Comparison of ENCODE assay signal across 19 mouse cellular contexts in genomic region chr9:34663412-34663811, GRCm38 (mm10).
DNase-seq lines count a peak whose midpoint lies in the region; ATAC-seq and TF ChIP-seq lines count a peak whose summit lies in the region.
"Had no signal": no experiment of that assay in that cellular context is flagged by ENCODE, and none has a peak within 500 bp of the region (broad histone marks: within the 10 kb centered on the region; RNA-seq: fewer than 3 reads in every experiment).

No protein-coding gene starts in this region.

- peak; percentile 16 for DNase-seq in embryonic facial prominence, embryonic 14.5 days (ENCODE audit: low spot score)
- no peak for DNase-seq in embryonic facial prominence, embryonic 10.5 days (ENCODE audit: low spot score)
- peak; percentile 9 to 10 for DNase-seq in kidney, postnatal 4 days
- no peak for DNase-seq in kidney, adult 9 months
- peak; percentile 31 for DNase-seq in brain, embryonic 14.5 days (ENCODE audit: low read depth)
- peak; percentile 55 for DNase-seq in hindbrain, postnatal 0 days (ENCODE audit: low spot score)
- DNase-seq: adrenal gland, adult 8-10 months; B cell, adult 2 months; cerebellum, adult 11-12 months; spleen, adult 18-20 months; thymus, adult 18-20 months had no signal

- H3K36me3 ChIP-seq in embryonic facial prominence, embryonic 14.5 days (ENCODE audit: control insufficient read depth, insufficient read depth, low read length) = no peaks in the 10 kb centered on the region
- H3K36me3 ChIP-seq in embryonic facial prominence, embryonic 10.5 days (replicated peaks) = no peaks in the 10 kb centered on the region
- no peaks in the 10 kb centered on the region for H3K36me3 ChIP-seq in hindbrain, postnatal 0 days (ENCODE audit: insufficient read depth, low read length)
- H3K36me3 ChIP-seq in intestine, embryonic 16.5 days (ENCODE audit: control insufficient read depth, insufficient read depth, low read length) = no peaks in the 10 kb centered on the region
- H3K36me3 ChIP-seq: liver, embryonic 15.5 days had no signal

- no peak for TF ChIP-seq POLR2A in brain, embryonic 14.5 days (IDR thresholded peaks at IDR 0.05; ENCODE audit: borderline replicate concordance, extremely low read depth, insufficient read depth, insufficient read length, poor library complexity, severe bottlenecking)

- H3K9me3 ChIP-seq in embryonic facial prominence, embryonic 14.5 days (ENCODE audit: control insufficient read depth, low read length) = no peaks in the 10 kb centered on the region
- no peaks in the 10 kb centered on the region for H3K9me3 ChIP-seq in embryonic facial prominence, embryonic 10.5 days
- H3K9me3 ChIP-seq in hindbrain, postnatal 0 days (ENCODE audit: low read length) = no peaks in the 10 kb centered on the region
- H3K9me3 ChIP-seq in intestine, embryonic 16.5 days (ENCODE audit: control insufficient read depth, low read length) = no peaks in the 10 kb centered on the region
- H3K9me3 ChIP-seq: forebrain, embryonic 13.5 days; liver, embryonic 15.5 days had no signal

- H3K9ac ChIP-seq in embryonic facial prominence, embryonic 14.5 days (ENCODE audit: low read depth, low read length) = no peak overlapping the region
- H3K9ac ChIP-seq in hindbrain, postnatal 0 days (replicated peaks; ENCODE audit: low read length) = no peak overlapping the region
- H3K9ac ChIP-seq in intestine, embryonic 16.5 days (ENCODE audit: low read depth, low read length) = no peak overlapping the region
- H3K9ac ChIP-seq: forebrain, embryonic 13.5 days; liver, embryonic 15.5 days had no signal

- no peak for TF ChIP-seq CTCF in brain, embryonic 14.5 days (IDR thresholded peaks at IDR 0.05; ENCODE audit: borderline replicate concordance, extremely low read depth, insufficient read depth, insufficient read length)
- TF ChIP-seq CTCF in hindbrain, postnatal 0 days (IDR thresholded peaks at IDR 0.05; ENCODE audit: low read depth) = no peak

- WGBS in embryonic facial prominence, embryonic 14.5 days = 43% methylated on average over 6 of the region's 6 CpGs
- 57% methylated on average over 6 of the region's 6 CpGs for WGBS in embryonic facial prominence, embryonic 10.5 days
- 35% methylated on average over 6 of the region's 6 CpGs for WGBS in hindbrain, postnatal 0 days
- WGBS in intestine, embryonic 16.5 days = 52% methylated on average over 6 of the region's 6 CpGs

- no peak overlapping the region for H3K27ac ChIP-seq in embryonic facial prominence, embryonic 14.5 days (replicated peaks; ENCODE audit: low read depth, low read length)
- H3K27ac ChIP-seq in embryonic facial prominence, embryonic 10.5 days (replicated peaks) = no peak overlapping the region
- H3K27ac ChIP-seq in hindbrain, postnatal 0 days = no peak overlapping the region
- H3K27ac ChIP-seq in intestine, embryonic 16.5 days (ENCODE audit: low read length) = no peak overlapping the region
- H3K27ac ChIP-seq: forebrain, embryonic 13.5 days; layer of hippocampus, adult 2 months; left cerebral cortex, adult 2 months; liver, embryonic 15.5 days had no signal

- H3K27me3 ChIP-seq in embryonic facial prominence, embryonic 14.5 days (replicated peaks; ENCODE audit: control insufficient read depth, insufficient read depth, low read length) = no peaks in the 10 kb centered on the region
- no peaks in the 10 kb centered on the region for H3K27me3 ChIP-seq in embryonic facial prominence, embryonic 10.5 days (replicated peaks; ENCODE audit: low read depth, poor library complexity, severe bottlenecking)
- no peaks in the 10 kb centered on the region for H3K27me3 ChIP-seq in hindbrain, postnatal 0 days (ENCODE audit: insufficient read depth, low read length)
- H3K27me3 ChIP-seq in intestine, embryonic 16.5 days (replicated peaks; ENCODE audit: control insufficient read depth, insufficient read depth, low read length) = no peaks in the 10 kb centered on the region
- H3K27me3 ChIP-seq: liver, embryonic 15.5 days had no signal

- H3K4me3 ChIP-seq in embryonic facial prominence, embryonic 14.5 days (ENCODE audit: low read depth, low read length) = no peak overlapping the region
- H3K4me3 ChIP-seq in embryonic facial prominence, embryonic 10.5 days = no peak overlapping the region
- no peak overlapping the region for H3K4me3 ChIP-seq in hindbrain, postnatal 0 days (ENCODE audit: low read length)
- no peak overlapping the region for H3K4me3 ChIP-seq in intestine, embryonic 16.5 days (ENCODE audit: low read length)
- H3K4me3 ChIP-seq: forebrain, embryonic 13.5 days; layer of hippocampus, adult 2 months; left cerebral cortex, adult 2 months; liver, embryonic 15.5 days; myocyte had no signal

- ATAC-seq in embryonic facial prominence, embryonic 14.5 days (ENCODE audit: low read depth) = no peak
- peak; percentile 70 for ATAC-seq in hindbrain, postnatal 0 days
- ATAC-seq in intestine, embryonic 16.5 days = no peak
- ATAC-seq: forebrain, embryonic 13.5 days; intestine, postnatal 0 days; lung, postnatal 0 days had no signal

- H3K4me1 ChIP-seq in embryonic facial prominence, embryonic 14.5 days (ENCODE audit: control insufficient read depth, insufficient read depth, low read length) = no peaks in the 10 kb centered on the region
- H3K4me1 ChIP-seq in embryonic facial prominence, embryonic 10.5 days = peaks cover 4% of the 10 kb centered on the region
- peaks cover 7% of the 10 kb centered on the region; the same call in 1 of the 2 replicates for H3K4me1 ChIP-seq in hindbrain, postnatal 0 days (ENCODE audit: insufficient read depth, low read length)
- H3K4me1 ChIP-seq in intestine, embryonic 16.5 days (ENCODE audit: control insufficient read depth, insufficient read depth, low read length) = no peaks in the 10 kb centered on the region
- H3K4me1 ChIP-seq: liver, embryonic 15.5 days had no signal

- H3K4me2 ChIP-seq in embryonic facial prominence, embryonic 14.5 days (ENCODE audit: low read depth, low read length) = no peak overlapping the region
- H3K4me2 ChIP-seq in hindbrain, postnatal 0 days (ENCODE audit: low read depth, low read length) = no peak overlapping the region
- H3K4me2 ChIP-seq in intestine, embryonic 16.5 days (ENCODE audit: low read depth, low read length) = no peak overlapping the region
- H3K4me2 ChIP-seq: forebrain, embryonic 13.5 days; liver, embryonic 15.5 days had no signal

Comparison
In these comparisons a context has a peak if more than half of its experiments do, and no peak if none do; other contexts are left out.
1. DNase-seq: peak in embryonic facial prominence, embryonic 14.5 days (single experiment), kidney, postnatal 4 days (2 of 2), brain, embryonic 14.5 days (single experiment) and hindbrain, postnatal 0 days (single experiment); none in embryonic facial prominence, embryonic 10.5 days (single experiment) and kidney, adult 9 months (single experiment).